Mouse (Mus musculus) mouse embryonic stem cell (cell line): Measurements from ENCODE around the gene Wwc2.

Source experiments
- in situ Hi-C, 2 experiments: fragments of 300-500 bp; cut with MboI; formaldehyde crosslinking; loops; 1 replicate in 1 of 2; 3 replicates in 1 of 2; pipeline ENCODE4 v1.14.3; 2019 to 2020; ENCODE audit warnings: low sequenced_read_pairs in 2 of 2, low pct_unique_long_range_greater_than_20kb in 1 of 2, mixed read lengths in 1 of 2; ENCODE audit not compliant: unreplicated experiment in 1 of 2

Gene Wwc2

DNA sequence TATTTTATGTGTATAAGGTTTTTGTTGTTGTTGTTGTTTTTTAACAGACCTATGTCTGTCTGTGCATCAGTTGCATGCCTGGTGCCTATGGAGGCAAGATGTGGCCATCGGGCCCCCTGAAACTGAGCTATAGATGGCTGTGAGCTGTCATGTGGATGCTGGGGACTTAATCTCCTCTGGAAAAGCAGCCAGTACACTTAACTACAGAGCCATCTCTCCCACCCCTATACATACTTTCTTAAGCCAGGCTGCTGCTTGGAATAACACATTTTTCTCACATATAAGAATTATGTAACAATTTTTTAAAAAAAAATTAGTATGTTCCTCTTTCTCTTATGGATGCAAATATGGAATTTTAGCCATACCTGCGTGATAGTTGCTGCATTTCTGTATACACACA lies 207.2 kb downstream of the Wwc2 start:
- in situ Hi-C loops = no loop called here

DNA sequence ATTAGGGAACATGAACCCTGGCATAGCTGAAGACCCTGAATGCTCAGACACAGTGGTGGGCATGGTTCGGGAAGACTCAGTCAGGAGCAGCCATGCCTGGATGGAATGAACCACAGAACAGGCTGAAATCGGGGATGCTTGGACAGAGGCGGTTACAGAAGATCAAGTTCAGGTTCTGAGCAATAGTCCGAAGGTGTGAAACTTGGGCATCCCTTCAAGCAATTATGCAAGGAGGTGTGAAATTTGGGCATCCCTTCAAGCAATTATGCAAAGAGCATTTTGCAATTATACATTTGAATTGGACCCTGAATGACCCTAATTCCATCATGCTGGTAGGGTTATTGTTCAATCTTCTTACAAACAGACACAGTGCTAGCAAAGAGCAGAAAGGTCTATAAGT lies 208.8 kb downstream of the Wwc2 start:
- in situ Hi-C loops = no loop called here

DNA sequence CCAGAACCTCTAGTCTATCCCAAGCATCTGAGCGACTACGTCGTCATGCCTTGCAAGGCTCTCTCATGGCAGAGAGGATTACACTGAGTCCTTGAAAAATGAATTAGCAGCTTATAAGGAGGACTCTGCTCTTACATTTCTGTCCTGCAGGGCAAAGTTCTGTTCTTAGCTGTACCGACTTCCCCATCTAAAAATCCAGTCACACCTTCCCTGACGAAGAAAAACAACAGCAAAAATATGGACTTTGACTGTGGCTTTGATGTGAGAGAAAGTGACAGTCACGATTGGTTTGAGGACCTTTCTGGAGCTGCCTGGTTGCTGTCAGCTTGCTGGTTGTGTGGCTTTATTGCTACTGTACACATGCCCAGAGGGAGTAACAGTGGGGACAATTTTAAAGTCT lies 211.1 kb downstream of the Wwc2 start:
- in situ Hi-C loops = no loop called here

DNA sequence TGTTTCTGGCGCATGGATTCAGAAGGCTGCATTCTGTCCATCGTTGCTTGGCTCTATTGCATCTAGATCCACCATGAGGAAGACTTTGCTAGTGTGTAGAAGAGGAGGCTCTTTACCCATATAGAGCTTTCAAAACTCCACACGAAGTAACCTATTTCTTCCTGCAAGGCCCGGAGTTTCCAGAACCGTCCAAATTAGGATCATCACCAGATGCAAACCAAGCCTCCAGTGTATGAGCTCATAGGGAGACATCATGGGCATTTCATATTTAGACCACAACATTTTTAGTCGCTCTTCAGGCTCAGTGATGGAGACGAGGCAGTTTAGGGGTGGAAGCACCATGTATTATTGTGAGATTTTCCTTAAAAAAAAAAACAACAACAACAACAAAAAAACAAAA lies 213.3 kb downstream of the Wwc2 start:
- in situ Hi-C loops = no loop called here
